Mouse (Mus musculus) testis, postnatal 14 days (tissue): ENCODE data around the gene Hacd2.

ENCODE experiments used
- DNase-seq: peaks from one replicate; pipeline ENCODE4 v3.0.0; 2021; ENCODE audit warnings: low spot score

Gene Hacd2

DNA sequence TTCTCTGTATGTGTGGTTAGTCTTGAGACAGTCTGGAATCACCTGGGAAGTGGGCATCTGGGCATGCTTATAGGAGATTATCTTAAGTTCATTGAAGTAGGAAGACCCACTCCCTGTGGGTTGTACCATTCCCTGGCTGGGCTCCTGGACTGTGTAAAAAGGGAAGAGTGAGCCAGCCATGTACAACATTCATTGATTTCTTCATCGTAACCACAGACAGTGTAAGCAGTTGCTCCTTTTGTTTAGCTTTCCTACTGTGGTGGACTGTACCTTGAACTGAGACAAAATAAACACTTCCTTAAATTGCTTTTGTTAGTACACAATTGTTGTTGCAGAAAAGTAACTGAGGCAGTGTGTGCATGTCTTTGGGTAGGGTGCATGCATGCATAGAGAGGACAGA lies 33.6 kb downstream of the Hacd2 start:
- no peak for DNase-seq

DNA sequence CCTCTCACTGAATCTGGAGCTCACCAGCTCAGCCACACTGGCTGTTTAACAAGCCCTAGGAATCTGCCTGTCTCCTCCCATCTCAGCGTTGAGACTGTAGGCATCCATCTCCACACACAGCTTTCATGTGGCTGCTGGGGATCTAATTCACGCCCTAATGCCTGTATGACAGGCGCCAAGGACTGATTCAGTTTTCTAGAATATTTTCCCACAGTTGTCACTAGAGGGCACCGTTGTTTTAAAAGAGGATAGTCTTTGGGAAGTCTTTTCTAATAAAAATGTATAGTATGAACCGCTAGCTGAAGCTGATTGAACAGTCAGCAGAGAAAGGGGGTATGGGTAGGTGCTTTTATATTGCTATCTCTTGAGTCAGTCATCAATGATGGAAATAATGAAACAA lies 34.1 kb downstream of the Hacd2 start:
- no peak for DNase-seq

DNA sequence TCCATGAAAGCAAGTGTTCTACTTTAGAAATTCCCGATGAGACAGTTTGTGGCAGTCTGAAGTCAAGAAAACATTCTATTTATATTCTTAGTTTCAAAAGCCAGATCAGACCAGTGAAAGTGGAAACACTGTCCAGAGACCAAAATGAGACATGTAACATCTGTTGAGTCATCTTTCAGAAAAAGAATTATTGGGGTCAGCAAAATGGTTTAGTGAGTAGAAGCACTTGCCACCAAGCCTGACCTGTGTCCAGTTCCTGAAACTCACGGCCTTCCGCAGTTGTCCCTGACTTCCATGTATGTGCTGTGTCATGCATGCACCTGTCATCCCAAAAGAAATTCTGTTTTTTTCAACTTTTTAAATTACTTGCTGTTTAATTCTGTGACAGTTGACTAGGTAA lies 34.6 kb downstream of the Hacd2 start:
- no peak for DNase-seq

DNA sequence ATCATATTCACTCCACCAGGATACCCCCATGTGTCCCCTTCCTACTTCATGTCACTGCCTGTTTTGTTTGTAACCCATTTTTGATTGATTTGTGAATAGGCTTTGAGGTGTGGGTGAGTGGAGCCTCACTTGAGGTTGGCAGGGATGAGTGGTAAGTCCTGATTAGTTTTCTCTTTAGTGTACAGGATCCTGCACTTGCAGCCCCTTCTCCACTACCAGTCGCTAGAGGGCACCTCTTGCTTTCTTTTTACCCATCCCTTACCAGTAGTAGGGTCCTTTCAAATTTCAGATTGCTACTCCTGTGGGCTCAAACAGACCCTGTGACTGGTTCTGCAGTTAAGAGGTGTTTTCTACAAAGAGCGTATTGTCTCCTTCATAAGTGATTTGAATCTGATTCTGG lies 38.8 kb downstream of the Hacd2 start:
- no peak for DNase-seq

DNA sequence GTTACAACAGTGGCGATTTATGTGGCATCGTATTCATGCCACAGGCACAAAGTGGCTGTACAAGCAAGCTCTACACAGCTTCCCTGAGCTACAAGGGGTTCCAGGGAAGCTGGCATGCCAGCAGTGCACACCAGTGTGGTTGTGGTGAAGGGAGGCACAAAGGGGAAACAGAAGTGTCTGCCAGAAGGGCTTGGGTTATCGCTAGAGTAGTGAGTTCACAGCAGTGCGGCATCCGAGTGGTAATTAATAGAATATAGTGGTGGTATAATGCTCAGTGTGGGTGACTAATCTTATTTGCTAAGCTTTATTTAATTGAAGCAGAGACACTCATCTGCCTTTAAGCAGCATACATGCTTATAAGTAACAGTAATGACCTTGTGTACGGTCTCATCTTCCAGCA lies 43.5 kb downstream of the Hacd2 start:
- DNase-seq: no peak

DNA sequence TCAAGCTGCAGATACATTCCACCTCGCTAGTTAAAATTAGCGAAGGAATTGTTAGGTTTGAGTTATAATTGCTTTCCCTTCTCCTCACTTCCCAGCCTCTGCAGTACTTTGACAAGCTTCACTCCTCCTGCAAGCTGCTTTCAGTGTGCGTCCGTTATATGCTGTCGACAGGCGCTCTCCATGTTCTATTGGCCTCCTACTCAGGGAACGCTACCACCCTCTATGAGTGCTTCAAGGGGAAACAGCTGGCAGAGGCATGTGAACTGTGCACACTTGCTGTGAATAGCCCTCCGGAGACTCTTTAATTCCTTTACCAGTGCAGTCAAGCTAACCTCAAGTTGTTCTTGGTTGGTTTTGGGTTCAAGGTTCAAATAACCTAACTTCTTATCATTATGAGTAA lies 44.9 kb downstream of the Hacd2 start:
- no peak for DNase-seq

DNA sequence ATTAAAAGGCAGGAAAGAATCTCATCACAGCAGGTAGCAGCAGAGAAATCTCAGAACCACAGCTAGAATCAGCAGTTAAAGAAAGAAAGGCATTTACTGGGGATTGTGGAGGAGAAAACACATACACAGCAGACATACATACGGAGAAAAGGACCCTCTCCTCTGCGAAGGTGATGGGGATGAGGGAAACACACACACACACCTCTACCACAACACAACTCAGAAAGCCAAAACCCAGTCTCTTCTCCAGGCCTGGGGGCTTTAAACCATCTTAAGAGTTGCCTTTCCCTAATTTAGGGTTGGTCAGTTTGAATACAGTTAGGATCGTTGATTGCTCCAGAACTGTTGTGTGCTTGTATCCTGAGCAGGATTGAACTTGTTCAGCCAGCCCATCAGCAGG lies 45.4 kb downstream of the Hacd2 start:
- no peak for DNase-seq

DNA sequence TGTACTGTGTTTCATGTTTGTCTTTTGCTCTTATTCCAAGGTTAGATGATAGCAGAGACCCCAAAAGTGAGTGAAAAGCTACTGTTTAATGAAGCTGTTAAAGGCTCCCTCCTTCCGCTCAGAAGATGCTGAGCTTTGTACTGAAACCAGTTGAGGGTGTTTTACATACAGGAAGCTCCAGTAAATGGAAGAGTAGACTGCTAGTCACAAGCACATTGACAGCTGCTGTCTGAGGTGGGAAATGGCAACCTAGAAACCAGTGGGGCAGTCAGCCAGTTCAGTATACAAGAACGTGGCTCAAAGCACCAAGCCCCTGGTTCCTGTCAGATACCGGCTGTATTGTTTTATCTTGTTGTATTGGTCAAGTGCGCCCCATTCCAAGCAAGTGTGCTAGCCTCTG lies 46.7 kb downstream of the Hacd2 start:
- DNase-seq: no peak

DNA sequence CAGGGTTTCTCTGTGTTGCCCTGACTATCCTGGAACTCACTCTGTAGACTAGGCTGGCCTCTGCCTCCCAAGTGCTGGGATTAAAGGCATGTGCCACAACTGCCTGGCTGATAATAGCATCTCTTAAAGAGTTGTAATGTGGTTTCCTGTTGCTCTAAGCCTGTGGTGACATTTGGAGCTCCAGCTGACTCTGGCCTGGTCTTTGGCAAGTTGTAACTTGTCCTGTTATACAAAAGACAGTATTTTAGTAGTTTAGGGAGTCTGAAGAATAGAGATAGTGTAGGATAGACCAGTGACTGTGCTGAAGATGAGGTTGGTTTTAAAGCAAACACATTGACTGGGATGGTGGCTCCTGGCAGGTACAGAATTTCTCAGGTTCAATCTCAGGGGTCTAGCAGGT lies 52.2 kb downstream of the Hacd2 start:
- DNase-seq: no peak

DNA sequence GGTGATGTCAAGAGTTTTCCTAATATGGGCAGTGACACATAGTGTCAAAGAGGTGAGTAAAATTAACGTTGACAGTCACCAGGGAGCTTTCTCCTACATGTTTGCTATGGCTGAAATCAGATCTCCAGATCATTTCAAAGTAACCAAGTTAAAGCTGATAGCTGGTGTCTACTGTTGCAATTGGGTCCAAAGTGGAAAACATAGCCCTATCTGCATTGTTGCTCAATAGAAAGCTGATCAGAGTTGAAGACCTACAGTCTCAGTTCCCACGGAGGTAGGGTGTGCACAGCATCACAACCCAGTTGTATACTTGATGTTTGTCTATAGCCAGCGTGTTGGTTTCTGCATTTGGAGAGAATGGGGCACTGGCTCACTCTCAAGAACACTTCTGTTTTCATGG lies 53.4 kb downstream of the Hacd2 start:
- DNase-seq: no peak

DNA sequence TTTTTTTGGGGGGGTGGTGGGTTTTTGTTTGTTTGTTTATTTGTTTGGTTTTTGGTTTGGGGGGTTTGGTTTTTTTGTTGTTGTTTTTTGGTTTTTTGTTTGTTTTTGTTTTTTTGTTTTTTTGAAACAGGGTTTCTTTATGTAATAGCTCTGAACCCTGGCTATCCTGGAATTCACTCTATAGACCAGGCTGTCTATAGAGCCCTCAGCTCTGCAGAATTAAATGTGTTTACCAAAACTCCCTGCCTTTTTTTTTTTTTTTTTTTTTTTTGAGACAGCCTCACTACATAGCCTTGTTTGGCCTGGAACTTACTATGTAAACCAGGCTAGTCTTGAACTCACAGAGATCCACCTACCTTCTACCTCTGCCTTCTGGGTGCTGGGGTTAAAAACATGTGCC lies 71.3 kb downstream of the Hacd2 start:
- DNase-seq: no peak

DNA sequence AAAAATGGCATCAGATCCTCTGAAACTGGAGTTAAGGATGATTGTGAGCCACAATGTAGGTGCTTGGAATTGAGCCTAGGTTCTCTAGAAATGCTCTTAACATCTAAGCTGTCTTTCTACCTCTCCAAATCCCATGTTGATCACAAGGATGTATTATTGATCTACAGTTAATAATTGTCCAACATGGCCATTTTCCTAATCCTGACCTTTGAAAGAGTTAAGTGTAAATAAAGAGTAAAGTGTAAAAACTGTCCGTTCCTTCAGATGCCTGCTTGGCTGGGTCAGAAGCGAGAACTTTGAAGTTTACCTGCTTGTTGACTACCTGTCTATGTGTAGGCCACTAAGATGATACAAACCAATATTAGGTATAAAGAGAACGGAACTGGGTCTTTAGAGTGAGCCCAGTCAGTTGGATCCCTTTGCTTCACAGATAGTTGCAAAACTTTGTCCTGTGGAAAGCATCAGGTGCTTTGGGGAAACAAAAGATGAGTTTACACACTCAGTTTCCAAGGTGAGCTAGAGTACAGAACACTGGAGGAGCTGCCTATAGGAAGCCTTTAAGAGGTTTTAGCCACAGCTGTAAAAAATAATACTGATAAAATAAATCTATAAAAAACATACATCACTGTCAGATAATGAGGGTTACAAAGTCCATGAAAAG lies 75.8 kb downstream of the Hacd2 start:
- DNase-seq: no peak

DNA sequence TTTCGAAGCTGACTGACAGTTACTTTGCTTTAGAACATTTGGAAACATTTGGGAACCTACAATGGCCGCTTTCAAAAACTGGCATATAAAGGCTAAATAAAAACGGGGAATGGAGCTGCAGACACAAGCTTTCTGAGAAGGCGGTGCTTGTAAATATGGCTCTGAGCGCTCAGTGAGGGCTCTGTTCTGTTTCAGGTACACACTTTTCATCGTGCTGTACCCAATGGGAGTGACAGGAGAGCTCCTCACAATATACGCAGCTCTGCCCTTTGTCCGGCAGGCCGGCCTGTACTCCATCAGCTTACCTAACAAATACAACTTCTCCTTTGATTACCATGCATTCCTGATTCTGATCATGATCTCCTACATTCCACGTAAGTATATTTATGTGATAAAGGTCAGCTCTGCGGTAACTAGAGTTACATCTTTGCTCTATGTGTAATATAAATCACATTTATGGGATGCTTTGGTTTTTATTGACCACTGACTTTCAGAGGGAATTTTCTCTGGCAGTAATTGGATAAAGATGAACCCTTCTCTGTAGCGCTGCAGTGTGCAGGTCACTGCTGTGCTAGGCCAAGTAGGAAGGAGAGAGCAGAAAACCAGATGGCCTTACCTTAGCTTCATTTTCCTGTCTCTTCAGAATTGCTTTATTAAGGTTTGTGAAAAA lies 79.7 kb downstream of the Hacd2 start:
- no peak for DNase-seq

DNA sequence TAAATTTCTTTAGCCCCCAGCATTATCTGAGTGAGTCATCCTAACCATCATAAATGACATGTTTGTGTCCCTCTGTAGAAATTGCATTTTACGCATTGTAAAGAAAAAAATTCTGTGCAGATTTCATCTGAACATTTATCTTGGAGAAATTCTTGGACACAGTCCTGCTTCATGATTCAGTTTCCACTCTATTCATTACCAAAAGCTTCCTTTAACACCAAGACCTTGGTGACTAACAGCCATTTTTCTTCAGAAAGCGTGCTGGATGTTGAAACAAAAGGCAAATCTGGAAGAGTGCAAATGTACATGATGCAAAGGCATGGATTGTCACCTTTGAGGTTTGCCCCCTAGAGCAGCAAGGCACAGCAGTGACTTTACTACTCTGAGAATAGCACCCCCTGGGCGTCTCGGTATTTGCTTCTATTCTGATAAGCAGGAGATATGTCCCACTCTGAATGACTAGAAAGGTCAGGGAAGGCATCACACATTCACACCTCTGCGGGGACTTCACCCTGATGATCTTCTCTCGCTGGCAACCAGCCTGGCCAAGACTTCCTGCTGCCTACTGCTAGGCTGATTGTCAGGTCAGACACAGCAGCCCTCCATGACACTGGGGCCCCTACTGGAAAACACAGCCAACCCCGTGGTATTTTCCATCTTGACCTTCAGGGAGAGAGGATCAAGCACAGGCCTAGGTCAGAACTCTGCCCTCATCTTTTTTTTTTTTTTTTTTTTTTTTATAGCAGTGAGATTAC lies 80.8 kb downstream of the Hacd2 start:
- no peak for DNase-seq

DNA sequence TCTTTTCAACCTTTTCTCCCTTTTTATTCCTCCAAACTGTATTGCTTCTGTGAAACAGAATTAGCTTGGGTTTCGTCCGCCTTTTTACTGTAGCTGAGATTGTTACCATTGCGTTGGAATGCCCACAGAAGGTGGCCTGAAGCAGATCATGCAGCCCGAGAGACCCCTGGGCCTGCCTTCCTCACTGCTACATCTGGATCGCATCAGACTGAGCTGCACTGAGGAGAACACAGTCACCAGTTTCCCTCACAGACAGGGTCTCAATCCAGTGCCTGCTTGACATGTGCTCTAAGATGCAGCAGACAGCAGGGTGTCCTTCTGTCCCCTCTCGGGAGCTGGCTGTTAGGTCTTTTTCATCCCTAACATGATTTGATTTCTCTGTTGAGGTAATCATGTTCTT lies 85.8 kb downstream of the Hacd2 start:
- DNase-seq: no peak

DNA sequence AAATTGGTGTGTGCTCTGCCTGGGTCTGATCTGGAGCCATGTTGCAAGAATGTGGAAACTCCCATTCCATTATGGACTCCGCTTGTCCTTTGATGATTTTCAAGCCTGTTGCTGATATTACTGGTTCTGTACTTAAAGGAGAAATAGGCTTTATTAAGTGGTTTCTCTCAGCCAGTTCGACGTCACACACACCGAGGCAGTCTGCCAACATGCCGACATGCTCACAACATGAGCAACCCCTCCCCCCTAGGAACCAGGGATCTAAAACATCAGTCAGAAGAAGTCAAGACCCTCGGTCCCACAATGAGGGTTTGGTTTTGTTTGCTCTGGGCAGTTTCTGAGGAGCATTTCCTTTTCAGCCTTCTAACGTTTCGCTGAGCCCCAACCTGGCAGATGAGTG lies 86.9 kb downstream of the Hacd2 start:
- no peak for DNase-seq

DNA sequence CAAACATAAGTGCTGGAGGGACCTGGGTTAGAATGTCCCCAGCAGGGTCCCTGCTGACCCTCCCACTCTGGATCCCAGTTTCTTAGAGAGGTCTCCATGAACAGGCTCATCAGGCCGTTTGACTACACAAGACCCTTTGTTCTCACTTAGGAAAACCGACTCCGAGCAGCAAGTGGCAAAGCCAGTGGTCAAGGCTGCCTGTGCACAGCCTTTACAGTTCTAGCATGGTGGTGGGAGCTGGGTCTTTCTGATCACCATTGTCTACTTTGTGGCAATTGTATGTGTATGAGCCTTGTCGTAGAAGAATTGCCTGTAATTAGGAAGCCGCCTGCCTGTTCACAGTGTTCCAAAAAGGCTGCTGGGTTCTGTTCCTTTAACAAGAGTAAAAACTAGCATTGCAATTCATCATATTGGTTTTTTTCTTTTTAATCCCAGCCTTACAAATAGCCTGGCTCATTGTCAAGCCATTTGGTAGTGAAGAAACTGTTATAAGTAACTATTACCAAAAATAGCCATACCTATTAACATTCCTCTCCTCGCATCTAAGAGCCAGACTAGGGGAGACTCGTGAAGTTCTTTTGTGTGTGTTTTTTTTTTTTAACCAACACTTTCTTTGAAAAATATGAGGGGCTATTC lies 87.5 kb downstream of the Hacd2 start:
- no peak for DNase-seq

DNA sequence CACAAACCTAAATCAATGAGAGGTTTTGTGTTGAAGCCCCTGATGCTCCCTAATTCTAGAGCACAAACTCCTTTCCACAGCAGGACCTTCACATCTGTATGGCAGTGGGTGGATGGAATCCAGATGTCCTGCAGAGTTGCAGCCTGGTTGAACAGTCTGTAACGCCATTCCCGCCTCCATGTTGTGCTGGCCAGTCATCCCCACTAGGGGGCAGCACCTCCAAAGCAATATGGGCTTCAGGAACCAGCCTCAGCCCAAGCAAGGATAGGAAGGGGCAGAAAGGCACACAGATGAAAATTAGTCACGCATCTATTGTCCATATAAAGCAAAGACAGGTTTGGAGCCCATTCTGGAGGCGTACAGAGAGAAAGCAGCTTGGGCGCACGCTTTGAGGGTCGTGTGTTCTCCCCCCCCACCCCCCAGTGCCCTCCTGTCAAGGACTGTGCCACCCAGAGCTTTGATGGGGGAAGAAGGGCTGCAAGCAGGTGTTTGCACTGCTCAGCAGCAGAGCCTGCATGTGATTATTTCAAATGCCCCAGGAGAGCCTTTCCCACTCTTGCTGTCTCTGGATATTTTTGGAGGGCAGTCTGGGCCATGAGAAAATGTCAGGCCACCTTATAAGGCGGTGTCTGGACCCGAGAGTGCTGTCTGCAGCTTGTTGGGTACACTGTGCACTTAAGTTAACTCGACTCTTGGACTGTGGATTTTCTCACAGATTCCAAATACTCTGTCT lies 88.3 kb downstream of the Hacd2 start:
- DNase-seq: peak; percentile 64

DNA sequence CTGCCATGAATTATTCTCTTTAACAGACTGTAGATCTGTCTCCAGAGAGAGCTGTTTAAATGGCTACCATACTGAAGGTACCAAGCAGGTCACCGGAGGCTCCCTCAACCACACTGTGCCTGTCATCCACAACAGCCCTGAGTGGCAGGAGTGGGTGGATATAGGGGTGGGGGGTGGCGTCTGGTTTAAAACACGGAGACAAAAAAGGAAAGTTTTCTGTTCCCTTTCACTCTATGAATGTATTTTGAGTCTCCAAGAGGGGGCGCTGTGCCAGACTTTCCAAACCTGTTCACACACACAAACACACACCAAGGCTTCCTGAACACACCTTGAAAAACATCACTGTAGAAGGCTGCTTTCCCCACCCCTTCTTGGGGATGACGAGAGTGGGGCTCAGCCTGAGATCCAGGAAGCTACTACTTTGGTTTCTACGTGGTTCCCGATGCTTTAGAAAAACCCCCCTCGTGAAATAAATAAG lies 89.0 kb downstream of the Hacd2 start:
- no peak for DNase-seq

DNA sequence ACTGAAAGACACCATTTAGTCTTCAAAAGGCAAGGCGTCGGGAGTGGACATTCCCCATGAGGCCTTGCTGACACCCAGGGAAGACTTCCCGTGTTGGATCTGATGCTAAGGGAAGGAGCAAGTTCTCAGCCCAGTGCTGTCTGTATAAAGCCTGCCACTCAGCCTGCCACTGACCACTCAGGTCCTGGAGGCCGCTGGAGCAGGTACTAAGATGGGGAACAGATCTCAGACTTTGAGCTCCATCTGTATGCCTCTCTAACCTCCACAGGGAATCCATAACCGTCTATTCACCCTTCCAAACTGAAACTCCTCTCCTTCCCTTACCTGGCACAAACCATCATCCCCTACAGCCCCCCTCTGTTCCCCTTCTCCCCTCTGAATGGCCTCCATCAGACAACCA lies 91.3 kb downstream of the Hacd2 start:
- DNase-seq: no peak

DNA sequence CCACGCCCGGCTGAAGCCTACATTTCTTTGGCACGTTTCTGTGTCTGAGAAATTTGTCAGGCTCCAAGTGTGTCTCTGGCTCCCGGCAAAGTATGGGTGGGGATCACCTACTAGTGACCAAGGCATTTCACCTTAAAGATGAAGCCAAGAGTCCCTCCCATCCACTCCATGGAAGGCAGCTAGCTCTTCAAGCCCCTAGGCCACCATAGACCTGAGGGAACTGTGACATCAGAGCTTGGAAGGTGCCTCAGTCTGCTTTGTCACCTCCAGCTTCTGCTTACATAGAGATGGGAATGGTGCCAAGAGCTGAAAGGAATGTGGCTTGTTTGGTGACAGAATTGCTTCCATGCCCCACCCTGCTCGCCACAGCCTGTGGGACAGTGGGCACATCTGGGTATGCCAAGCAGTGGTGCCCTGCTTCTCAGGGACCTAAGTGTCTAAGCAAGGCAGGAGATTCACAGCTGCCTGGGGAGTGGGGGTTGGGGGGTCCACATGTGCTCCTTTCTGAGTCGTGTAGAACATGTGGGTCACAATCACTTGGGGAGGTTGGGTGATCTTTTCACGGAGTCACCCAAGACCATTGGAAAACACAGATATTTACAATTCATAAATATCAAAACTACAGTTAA lies 94.2 kb downstream of the Hacd2 start:
- DNase-seq: no peak

DNA sequence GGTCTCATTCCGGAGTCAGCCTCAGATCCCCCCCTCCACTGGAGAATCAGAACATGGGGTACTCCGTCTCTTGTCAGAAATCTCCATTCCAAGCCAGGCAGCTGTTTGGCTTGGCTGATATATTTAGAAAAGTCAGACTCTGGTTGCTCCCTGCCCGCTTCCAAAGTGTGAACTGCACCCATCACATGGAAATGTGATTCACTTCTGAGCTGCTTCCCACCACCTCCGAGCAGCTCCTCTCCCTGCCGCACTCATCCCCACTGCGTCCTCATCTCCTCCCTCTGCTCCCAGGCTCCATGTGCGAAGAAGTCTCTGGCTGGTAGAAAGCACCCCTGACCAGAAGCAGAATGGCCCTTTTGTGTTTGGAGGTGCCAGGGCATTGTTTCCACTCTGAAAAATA lies 95.2 kb downstream of the Hacd2 start:
- no peak for DNase-seq
